Mouse (Mus musculus): ENCODE results near the gene Dhrs1.

DNA sequence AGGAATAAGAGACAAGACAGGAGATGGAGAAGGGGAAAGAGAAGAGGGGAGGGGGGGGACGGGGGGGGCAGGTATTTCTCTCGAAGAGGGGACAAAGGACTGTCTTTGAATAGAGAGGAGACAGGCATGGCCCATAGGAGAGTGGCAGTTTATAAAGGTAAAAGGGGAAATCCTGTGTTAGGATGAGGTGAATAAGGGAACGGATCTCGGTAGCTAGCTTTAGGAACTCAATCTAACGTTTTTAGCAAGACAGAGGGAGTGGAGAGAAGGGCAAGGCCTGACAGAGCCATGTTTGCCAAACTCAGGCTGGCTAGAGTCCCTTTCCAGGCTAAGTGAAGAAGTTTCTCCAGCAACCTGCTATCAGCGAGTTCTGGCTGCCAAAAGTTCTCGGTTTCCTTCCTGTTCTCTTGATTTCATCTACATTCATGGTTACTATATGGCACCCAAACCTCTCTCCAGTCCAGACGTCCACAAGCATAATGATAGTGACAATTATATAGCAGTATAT is 23.0 kb downstream of the Dhrs1 start:
- no peak for TF ChIP-seq MAX (IDR thresholded peaks at IDR 0.05)
- TF ChIP-seq CTCF (IDR thresholded peaks at IDR 0.05; ENCODE audit: control insufficient read depth, insufficient read depth, insufficient read length): no peak
- TF ChIP-seq MYOD1 (IDR thresholded peaks at IDR 0.05; ENCODE audit: control insufficient read depth, insufficient read length, low read depth): no peak
